Mouse (Mus musculus) monocyte, adult 5-6 weeks (primary cell): Measurements from ENCODE around the gene Nol3. TPM values are rescaled to one million over a fixed set of nuclear protein-coding genes. Genes with fewer than 3 reads are reported as not detected.
"Not testable (repeated sequence)": the region's sequence is repeated elsewhere in the genome, so short reads cannot be mapped to it uniquely, and the experiment has no call there.

Experiments
- ATAC-seq: fragments of 153-309, 156-312 bp; replicated peaks from 2 replicates; pipeline ENCODE4 v1.8.0; 2017; ENCODE audit warnings: mild to moderate bottlenecking; ENCODE audit not compliant: low TSS enrichment, insufficient number of reproducible peaks, severe bottlenecking, poor library complexity, low FRiP score
- total RNA-seq: library from RNA; stranded (forward); fragments of 200-1000, 200-491, 200-594 nt; gene quantifications from 3 replicates; pipeline ENCODE4 v1.2.3, GENCODE M21; 2017

Nol3 gene
- total RNA-seq, 1 experiment from 2014 or later: not detected

DNA sequence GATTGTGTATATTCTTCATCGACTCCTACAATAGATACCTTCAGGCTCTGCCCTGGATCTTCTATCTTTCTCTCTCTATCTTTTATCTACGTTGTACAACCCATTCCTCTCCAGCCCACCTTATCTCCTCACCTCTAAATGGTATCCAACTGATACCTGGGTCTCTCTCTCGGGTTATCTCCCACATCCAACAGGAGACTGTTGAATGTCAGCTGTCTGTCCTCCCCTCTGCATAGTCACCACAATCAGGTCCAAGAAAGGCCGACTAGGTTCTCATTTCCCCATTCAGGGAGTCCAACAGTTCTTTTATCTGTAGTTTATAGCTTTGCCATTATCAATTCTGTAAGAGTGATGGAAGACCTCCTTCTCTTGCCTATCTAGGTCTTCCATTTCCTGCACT lies 6.3 kb downstream of the Nol3 start:
- ATAC-seq: no peak

DNA sequence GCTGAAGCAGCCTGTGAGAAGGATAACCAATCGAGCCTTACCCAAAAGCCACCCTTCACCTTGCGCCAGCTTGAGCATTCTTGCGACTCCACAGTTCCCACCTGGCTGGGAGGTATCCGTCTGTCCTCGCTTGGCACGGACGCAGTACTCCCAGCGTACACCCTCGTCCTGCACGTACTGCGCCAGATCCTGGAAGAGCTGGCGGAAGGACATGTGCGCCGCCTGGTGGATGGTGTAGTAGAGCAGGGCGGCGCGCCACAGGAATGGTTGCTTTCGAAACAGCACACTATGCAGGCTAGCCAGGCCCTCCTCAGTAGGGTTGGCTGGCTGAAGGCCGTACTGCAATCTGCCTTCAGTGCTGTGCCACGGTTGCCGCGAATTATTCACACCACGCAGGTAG lies 7.1 kb downstream of the Nol3 start:
- peak; percentile 64 for ATAC-seq

DNA sequence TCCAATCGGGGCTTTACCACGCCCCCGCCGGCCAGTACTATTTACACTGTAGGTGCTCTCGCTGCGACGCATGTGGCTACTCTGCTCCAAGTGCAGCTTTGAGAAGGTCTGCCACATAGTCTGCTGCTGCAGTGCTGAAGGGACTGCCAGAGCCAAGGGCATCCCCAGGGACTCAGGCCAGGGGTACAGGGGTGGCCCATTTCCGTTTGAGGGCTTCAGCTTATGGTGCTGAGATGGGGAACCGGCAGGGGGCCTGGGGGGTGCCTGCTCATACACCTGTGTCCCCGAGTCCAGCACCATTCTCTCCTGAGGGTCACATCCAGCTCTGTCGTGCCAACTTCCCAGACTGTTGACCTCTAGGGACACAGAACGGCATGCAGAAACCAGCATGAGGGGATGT lies 9.6 kb downstream of the Nol3 start:
- no peak for ATAC-seq

DNA sequence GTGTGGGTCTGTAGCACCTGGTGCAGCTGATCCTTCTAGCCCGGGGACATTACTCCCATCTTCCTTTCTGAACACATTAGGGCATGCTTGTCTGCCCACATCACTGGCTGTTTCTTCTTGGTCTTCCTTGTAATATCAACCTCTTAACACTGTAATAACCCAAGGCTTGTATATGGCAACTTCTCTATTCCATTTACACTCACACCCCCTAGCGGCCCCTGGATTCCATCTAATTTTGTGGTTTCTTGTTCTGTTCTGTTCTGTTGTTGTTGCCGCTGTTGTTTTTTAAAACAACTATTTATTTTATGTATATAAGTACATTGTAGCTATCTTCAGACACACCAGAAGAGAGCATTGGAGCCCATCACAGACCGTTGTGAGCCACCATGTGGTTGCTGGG lies 11.0 kb downstream of the Nol3 start:
- no peak for ATAC-seq

DNA sequence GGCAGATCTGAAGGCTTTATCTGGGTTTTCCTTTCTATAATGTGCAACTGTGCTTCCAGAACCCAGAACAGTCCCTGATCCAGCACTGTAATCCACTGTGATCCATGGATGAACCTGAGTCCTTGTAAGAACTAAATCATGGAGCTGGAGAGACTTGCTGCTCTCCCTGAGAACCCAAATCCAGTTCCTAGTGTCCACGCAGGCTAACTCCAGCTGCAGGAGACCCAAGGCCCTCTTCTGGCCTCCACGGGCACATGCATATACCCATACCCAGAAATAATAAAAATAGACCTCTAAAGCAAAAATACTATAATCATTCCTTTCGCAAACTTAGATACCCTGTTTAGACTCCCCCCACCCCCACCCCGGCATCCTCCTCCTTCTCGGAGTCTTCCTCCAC lies 12.3 kb downstream of the Nol3 start:
- ATAC-seq: no peak

DNA sequence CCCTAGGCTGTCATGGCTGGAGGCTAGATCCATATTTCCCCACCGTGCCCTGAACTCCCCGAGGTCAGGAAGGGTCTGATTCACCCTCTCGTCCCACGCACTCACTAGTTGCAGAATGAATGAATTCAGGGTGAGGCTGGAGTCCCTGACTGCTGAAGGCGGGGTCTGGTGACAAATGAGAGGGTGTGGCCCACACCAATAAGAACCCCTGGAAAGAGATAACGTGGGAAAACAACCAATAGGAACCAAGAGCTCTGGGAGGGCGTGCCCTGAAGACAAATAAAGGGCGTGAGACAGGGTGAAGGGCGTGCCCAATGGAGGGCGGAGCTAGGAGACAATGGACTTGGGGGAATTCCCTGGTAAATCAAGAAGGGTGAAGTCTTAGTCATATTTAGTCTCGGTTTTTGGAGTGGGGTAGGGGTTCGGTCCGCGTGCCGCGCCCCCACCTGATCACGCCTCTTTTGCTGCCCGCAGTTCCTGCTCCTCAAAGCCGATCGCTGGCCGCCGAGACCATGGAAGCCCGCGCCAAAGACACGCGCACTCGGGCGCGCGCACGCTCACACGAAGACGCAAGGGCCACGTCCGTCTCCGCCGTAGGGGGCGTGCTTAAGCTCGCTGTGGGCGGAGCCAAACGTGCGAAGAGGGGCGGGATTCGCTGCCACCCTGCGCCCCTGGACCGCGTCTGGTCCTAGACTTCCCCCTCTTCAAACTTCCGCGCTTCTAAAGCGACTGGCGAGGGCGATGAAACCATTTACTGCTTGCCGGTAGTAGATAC lies 13.2 kb downstream of the Nol3 start:
- ATAC-seq: peak; percentile 80

DNA sequence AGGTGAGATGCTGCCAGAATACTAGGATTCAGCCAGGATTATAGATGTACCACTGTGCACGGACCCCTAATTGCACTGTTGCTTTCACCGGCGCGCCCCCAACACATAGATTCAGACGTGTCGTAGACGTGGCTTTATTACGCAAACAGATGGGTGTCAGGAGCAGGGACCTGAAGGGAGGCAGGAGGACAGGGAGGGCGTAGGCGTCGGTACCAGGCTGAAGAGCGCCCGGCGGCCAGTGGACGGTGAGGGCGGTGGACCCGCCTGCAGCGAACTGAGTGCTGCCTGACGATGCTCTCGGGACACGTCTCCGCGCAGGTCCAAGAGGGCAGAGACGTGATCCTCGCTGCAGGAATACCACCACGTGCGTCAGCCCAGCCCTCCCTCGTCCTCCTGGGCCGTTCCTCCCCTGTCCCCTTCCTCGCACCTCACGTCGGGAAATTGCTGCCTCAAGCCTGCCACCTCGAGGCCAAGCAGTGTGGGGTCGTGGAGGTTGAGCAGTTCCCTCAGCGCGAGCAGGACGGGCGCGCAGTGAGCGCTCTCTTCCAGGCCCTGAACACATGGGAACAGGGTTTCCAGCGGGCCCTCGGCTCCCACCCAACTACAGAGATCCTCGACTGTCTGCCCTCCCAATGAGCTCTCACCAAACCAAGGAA lies 14.0 kb downstream of the Nol3 start, which contains the start of gene 4931428F04Rik:
4931428F04Rik (minus strand) TSS at position 60 of the 656 bp plus-strand sequence.
- ATAC-seq: 0 out of 2 replicates have a peak, but pooled peaks have one; percentile 1

DNA sequence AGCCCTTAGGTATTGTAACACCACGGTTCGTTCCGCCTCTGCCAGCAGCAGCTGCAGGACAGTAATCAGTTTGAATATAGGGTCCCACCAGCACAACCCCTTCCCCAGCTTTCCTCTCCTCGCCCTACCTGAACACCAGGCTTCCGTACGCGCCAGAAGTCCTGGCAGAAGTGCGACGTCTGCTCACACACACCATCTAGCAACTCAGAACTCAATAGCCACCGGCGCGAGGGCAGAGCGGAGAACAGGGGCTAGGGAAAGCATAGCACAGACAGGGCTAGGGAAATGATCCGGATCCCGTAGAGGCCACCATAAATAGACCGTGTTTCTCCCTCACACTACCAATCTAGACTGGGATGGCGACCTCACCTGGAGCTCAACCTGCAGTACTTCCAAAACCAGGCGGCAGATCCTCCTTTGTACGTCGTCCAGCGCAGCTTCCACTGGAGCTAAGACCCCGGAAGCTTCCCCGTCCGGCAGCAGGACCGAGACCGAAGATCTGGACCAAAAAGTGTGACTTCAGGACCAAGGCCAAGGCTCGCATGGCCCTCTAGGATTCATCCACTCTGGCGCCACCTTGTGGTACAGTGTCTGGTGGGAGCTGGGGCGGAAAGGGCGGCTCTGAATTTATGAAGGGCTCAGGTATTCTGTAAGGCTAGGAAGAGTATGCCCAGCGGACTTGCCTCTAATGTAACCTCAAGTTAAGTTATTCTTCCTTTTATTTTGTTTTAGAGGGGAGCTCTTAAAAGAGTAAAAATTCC lies 14.8 kb downstream of the Nol3 start:
- ATAC-seq: peak; percentile 57

DNA sequence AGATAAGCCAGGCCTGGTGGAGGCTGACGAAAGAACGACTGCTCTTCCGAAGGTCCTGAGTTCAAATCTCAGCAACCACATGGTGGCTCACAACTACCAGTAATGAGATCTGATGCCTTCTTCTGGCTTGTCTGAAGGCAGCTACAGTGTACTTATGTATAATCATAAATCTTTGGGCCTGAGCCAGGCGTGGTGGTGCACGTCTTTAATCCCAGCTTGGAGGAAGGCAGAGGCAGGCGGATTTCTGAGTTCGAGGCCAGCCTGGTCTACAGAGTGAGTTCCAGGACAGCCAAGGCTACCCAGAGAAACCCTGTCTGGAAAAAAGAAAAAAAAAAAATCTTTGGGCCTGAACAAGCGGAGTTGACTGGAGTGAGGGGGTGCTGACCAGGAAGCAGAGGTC lies 15.4 kb downstream of the Nol3 start:
- ATAC-seq: not testable (repeated sequence)

DNA sequence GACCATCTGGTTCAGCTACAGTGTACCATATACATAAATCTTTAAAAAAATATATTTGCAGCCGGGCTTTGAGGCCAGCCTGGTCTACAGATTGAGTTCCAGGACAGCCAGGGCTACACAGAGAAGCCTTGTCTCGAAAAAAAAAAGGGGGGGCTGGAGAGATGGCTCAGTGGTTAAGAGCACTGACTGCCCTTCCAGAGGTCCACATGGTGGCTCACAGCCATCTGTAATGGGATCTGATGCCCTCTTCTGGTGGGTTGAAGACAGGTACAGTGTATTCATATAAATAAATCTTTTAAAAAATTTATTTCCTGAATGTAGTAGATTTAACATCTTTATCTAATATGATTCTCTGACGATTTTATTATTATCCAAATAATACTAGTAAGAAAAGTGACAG lies 15.9 kb downstream of the Nol3 start:
- not testable (repeated sequence) for ATAC-seq

DNA sequence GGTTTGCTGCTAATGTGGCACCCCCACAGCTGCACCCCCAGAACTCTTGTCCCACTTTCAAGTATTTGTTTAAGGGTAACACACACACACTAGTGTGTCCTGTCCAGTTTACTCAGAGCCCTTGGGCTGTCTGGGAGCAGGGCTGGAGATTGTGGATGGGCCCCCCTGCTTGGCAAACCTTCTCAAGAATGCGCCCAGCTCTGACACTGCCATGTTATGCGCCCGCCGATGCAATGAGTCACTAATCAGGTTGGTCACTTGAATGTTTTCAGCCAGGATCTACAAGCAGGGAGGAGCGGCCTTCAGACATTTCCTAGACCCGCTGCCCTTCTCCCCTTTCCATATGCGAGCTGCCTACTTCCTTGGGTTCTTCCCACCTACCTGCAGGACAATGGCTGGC lies 16.5 kb downstream of the Nol3 start:
- no peak for ATAC-seq

DNA sequence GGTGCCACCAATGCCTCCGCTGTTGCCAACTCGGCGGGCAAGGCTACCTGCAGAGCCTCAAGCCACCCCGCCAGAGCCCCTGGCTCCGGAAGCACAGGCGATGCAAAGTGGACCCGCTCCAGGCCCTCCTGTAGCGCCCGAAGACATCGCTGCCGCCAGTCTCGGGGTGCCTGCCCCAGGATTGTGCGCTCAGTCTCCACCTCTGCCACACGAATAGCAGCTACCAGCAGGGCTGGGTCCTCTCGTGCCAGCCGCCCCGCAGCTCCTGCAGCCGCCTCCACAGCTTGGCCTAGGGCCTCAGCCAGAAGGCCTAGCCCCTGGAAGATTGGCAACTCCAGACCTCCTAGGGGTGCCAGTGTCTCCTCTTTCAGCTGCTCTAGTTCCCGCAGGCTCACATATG lies 17.5 kb downstream of the Nol3 start:
- no peak for ATAC-seq

DNA sequence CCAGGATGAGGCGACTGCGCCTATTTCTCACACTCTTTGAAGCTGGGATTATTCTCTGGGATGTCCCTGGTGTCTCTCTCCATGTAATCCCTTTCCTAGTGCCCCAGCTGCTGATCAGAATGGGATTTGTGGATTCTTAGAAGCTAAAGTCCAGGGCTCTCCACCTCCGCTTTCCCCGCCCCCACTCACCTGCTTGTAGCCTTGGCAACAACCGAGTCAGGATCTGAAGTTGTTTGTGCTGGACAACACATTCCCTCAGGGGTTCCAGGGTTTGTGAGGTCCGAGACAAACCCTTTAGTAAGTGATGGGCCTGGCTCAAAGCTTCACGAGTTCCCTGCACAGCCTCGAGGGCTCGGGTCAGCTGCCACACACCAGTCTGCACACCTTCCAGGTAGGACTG lies 18.8 kb downstream of the Nol3 start:
- no peak for ATAC-seq

DNA sequence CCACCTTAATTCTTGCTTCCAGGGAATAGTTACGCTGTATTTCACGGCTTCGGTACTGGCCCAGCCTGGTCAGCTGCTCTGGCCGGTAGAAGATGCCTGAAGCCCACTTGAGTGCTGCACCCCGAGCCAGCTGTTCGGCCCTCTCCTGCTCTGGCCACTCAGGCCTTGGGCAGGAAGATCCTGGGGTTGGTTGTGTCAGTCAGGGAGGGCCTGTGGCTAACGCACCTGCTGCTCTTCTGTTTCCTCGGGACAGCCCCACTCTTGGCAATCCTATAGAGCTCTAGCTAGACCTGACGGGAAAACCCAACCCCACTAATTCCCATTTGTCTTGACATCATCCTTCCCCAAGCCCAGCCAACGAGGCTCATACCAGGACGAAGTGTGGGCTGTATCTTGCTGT lies 19.3 kb downstream of the Nol3 start:
- no peak for ATAC-seq

DNA sequence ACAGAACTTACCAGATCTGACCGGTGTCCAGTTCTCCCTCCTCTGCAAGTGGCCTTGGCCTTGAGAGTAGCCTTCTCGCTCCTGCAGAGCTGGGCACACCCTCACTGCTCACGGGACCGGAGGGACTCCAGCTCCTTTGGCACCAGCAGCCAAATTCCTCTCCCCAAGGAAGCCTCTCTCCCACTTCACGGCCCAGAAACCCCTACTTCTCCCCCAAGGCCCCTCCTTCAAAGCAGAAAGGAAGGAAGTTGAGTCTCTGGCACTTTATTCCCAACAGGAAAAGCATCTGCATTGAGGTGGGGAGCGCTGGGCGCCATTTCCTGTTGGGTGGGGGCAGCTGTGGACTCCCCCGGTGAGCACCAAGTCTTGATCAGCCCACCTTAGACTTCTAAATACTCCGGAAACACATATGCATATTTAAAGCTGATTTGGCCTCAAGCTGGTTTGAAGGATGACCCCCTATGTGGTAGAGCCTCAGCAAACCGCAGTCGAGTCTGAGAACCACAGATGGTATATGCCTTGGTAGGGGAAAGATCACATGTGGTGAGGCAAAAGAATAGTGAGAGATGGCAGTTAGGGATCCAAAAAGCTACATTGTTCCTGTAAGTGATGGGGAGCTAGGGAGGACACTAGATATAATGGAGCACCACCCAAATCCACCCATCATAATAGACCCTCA lies 20.1 kb downstream of the Nol3 start, which contains the start of gene Exoc3l:
Exoc3l (minus strand) TSS at position 207 of the 679 bp plus-strand sequence.
- ATAC-seq: no peak

DNA sequence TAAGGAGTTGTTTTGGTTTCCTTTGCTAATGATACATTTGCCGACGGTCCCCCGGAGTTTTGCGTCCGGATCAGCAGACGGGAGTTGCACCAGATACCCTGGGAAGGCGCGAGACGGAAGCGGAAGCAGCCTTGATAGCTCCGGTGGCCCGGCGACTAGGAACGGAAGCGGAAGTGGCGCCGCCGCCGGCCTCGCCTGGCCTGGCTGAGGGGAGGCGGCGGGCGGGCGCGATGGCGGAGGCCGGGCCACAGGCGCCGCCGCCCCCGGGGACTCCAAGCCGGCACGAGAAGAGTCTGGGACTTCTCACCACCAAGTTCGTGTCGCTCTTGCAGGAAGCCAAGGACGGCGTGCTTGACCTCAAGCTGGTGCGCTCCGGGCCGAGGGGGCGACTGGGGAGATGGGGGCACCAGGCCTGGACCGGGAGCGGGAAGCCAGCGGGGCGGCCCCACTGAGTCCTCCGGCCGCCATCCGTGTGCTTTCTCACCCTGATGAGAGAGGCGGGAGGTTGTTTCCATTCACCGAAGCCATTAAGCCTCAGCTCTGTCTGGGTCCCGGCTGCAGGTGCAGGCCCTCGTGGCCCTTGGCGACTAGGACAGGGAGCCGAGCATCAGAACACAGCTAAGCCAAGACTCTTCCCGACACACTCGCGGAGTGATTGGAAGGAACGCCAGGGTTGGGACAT lies 21.7 kb downstream of the Nol3 start, which contains the start of gene E2f4:
E2f4 (plus strand) TSS at position 153 of the 682 bp plus-strand sequence.
- ATAC-seq: peak; percentile 87

DNA sequence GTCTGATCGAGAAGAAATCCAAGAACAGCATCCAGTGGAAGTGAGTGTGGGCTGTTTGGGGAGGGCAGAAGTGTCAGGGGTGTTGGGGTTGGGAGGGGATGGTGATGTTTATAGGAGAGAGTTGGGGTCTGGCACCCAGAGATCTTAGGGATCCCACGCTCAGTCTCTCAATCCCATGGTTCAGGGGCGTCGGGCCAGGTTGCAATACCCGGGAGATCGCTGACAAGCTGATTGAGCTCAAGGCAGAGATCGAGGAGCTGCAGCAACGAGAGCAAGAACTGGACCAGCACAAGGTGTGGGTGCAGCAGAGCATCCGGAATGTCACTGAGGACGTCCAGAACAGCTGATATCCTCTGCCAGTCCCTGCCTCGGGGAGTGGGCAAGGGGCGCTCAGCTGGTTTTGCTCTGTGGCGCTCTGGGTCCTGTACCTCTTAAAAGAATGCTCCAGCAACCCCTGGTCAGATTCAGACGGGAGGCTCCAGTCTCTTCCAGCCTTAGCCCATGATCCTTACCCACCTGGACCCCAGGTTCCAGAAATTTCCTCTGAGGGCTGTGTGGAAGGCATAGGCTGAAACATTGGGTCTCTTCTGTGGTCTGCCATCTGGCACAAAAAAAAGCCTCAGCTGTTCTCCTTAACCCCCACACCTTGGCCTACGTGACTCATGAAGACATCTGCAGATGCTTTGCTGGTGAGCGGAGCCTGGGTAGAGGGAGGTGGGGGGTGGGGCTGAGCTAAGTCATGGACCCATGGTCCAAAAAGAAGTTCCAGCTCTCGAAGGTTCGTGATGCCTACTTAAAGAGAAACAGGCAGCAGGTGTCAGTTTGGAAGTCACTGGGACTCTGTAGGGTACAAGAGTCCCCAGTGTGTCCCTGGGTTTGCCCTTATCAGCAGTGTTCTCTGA lies 22.7 kb downstream of the Nol3 start:
- no peak for ATAC-seq
